Mouse (Mus musculus): Measurements from ENCODE around the gene S1pr5. TPM values are rescaled to one million over a fixed set of nuclear protein-coding genes. Genes with fewer than 3 reads are reported as not detected.

S1pr5 gene
- total RNA-seq, 2 experiments from 2014 or later = 0.15 to 0.33 TPM

DNA sequence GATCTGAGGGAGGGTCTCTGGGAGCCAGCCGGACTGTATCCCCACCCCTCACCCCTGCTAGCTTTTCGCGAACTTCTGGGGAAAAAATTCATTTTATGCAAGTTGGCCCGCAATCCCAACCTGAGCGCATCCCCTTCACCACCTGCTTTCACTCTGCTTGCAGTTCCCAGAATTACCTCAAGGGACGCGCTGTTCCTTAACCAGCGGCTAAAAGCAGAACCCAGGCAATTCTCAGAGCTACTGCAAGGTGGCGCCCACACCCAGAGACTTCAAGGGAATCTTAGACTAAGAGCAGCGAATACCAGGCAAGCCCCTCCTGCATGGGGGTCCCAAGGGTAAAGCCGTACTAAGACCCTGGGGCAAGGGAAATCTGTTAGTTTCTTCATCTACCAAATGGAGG is 6.9 kb downstream of the S1pr5 start:
- TF ChIP-seq CTCF (IDR thresholded peaks at IDR 0.05) = peak; percentile 93
- Histone ChIP-seq H3K4me3 (no peak overlapping the region), H3K27ac (no peak overlapping the region)
- DNase-seq = peak; percentile 79
- intact Hi-C loops (cut with DNase I) = no loop called here

DNA sequence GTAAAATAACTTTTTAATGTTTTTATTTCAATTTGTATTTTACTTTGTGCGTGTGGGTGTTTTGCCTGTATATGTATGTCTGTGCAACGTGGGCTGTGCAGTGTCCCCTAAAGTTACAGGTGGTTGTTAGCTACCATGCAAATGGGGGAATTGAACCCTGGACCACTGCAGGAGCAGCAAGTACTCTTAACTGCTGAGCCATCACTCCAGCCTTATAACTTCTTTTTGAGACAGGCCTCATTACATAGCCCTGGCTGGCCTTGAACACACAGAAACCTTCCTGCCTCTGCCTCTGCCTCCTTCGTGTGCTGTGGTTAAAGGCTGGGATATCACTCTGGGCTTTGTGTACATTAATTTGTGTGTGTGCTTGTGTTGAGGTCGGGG is 8.8 kb downstream of the S1pr5 start:
- Histone ChIP-seq H3K4me3 (peak overlapping the region; percentile 84), H3K27ac (peak overlapping the region; percentile 98)
- no peak for DNase-seq
- intact Hi-C loops (cut with DNase I) = loop anchor here (2.0 kb wide), 1 partner anchor 25 kb away; the partner anchor contains the start of gene Atg4d
- TF ChIP-seq CTCF (IDR thresholded peaks at IDR 0.05) = no peak

DNA sequence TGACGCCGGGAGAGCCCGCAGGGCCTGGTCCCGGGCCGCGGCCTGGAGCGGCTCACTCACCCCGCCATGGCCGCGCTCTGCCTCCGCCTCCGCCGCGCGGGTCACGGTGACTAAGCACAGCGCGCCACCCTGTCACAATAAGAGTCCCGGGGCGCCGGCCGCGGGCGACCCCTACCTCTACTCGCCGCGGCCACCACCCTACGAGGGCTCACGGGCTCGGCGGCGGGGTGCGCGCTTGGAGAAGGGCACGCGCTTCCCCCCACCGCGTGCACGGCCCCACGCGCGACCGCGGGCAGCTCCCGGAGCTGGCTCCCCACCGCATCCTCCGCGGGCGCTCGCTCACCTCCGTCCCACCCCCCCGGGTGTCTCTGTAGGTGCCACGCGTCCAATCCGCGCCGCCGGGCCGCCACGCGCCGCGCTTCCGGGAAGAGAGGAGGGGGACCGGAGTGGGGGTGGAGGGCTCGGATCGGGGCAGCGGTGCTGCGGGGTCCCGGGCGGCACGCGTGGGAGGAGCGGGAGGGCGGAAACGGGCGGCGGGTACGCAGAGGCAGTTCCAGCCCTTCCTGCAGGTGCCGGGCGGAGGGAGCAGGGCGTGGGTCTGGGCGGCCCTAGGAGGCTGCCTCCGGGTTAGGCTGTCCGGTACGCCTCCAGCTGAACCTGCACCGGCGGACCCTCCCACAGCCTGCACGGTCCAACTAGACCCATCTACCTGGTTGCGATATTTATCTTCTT is 9.3 kb downstream of the S1pr5 start, which contains the start of gene Keap1:
TSS of gene Keap1 (minus strand) at position 629 of the 732 bp plus-strand sequence.
- intact Hi-C loops (cut with DNase I) = loop anchor here (2.0 kb wide), 1 partner anchor 26 kb away; the partner anchor contains the start of gene Atg4d
- H3K4me3 ChIP-seq = peak within 1 kb of the TSS; percentile 84
- no peak; the same call in 1 of the 2 replicates for TF ChIP-seq CTCF (IDR thresholded peaks at IDR 0.05)
- DNase-seq = peak; percentile 91
- H3K27ac ChIP-seq = peak within 1 kb of the TSS; percentile 98

DNA sequence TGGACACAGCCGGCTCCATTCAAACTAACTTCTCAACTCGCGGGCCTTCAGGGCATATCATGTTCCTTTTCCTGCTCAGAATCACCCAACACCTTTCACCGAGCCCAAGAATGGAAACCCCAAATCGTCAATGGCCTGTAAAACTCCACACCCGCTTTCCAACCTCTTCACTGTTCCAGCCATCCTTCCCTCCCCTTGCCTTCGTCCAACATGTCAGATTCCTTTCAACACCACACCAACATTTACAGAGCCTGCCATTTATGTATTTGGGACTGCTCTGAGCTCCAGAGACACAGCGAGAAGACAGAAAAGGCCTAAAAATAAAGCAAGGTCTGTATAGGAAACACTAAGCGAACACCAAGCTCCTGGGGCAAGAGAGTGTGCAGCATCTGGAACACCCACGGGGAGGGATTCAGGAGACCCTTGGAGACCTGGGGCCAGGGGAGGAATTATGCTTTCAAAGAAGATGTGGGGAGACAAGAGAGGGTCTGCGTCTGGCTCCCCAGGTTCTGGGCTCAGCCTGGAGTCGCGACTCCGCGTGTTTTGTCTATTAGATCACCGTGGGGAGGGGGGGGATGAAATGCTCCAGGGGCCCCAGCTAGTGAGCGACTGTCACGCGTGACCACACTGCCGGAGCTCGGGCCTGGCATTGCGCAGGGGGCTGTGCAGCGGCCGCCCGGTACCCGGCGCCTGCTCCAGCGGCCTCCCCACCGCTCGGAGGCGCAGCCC is 10.1 kb downstream of the S1pr5 start:
- Histone ChIP-seq H3K4me3 (peak overlapping the region; percentile 84), H3K27ac (peak overlapping the region; percentile 98)
- intact Hi-C loops (cut with DNase I) = loop anchor here (2.0 kb wide), 1 partner anchor 27 kb away; the partner anchor contains the start of gene Atg4d
- TF ChIP-seq CTCF (IDR thresholded peaks at IDR 0.05) = no peak
- no peak for DNase-seq

DNA sequence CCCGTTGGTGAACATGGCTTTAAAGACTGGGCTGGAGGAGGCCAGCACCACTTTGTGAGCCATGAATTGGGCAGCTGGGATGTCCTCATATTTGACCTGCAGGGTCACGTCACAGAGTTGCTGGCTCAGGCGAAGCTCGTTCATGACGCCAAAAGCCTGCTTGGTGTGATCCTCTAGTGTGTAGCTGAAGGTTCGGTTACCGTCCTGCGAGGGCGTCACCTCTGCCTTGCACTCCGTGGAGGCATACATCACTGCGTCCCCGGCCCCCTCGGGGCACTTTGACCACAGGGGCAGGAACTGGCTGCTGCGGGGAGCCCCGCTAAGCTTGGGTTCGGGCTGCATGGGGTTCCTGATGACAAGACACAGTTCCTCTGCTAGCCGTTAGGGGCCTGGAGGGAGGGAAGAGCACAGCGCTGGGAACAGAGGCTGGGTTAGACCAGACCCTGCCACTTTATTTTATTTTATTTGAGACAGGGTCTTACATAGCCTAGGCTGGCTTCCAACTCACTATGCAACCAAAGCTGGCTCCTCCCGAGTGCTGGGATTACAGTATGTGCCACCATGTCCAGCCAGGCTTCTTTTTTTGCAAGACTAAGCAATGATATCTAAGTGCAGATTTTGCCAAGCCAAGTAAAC is 10.8 kb downstream of the S1pr5 start:
- H3K27ac ChIP-seq = peak overlapping the region; percentile 98
- intact Hi-C loops (cut with DNase I) = loop anchor here (2.0 kb wide), 1 partner anchor 27 kb away; the partner anchor contains the start of gene Atg4d
- peak overlapping the region; percentile 84 for H3K4me3 ChIP-seq
- peak; percentile 44 for TF ChIP-seq CTCF (IDR thresholded peaks at IDR 0.05)
- DNase-seq = peak; percentile 56

DNA sequence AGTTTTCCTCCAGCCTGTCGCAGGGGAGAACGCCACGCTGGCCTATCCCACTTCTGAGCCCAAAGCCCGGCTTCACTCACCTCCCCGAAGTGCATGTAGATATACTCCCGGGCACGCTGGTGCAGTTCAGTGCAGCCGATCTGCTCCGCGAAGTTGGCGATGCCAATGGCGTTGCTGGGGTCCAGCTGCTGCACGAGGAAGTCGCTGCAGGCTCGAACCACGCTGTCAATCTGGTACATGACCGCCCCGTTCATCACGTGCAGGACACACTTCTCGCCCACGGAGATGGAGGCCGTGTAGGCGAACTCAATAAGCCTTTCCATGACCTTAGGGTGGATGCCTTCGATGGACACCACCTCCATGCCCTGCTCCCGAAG is 11.3 kb downstream of the S1pr5 start:
- intact Hi-C loops (cut with DNase I) = no loop called here
- Histone ChIP-seq H3K27ac (peak overlapping the region; percentile 98), H3K4me3 (peak overlapping the region; percentile 84)
- no peak for DNase-seq
- no peak for TF ChIP-seq CTCF (IDR thresholded peaks at IDR 0.05)

DNA sequence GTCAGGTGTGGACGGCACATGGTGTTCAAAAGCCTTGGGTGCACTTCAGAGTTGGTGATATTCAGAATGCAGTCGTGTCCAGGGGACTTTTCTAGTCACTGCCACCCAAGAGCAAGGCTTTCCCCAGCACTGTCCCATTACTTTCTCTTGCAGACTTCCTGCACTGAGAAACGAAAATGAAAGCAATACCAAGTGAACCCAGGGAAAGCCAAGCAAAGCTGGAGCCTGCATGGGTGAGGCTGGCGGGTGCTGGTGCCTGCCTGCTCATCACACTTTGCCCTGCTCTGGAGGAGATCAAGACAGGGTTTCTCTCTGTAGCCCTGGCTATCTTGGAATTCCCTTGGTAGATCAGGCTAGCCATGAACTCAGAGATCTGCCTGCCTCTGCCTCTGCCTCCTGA is 12.9 kb downstream of the S1pr5 start:
- Histone ChIP-seq H3K4me3 (peak overlapping the region; percentile 26), H3K27ac (peak overlapping the region; percentile 38; the same call in 1 of the 2 replicates)
- no peak for TF ChIP-seq CTCF (IDR thresholded peaks at IDR 0.05)
- no peak for DNase-seq
- intact Hi-C loops (cut with DNase I) = no loop called here

DNA sequence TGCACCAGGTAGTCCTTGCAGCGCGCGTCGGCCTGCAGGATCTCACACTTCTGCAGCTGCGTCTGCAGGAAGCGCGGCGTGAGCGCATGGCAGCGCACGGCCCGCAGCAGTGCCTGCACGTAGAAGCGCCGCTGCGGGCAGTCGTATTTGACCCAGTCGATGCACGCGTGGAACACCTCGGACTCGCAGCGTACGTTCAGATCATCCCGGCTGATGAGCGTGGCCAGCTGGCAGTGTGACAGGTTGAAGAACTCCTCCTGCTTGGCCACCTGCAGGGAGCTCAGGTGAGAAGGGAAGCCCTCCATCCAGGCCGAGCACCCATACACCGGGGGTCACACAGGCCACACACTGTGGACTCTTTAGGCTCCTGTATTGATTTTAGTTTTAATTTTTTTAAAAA is 14.4 kb downstream of the S1pr5 start:
- Histone ChIP-seq H3K27ac (no peak overlapping the region), H3K4me3 (no peak overlapping the region)
- no peak for DNase-seq
- no peak for TF ChIP-seq CTCF (IDR thresholded peaks at IDR 0.05)
- intact Hi-C loops (cut with DNase I) = no loop called here

DNA sequence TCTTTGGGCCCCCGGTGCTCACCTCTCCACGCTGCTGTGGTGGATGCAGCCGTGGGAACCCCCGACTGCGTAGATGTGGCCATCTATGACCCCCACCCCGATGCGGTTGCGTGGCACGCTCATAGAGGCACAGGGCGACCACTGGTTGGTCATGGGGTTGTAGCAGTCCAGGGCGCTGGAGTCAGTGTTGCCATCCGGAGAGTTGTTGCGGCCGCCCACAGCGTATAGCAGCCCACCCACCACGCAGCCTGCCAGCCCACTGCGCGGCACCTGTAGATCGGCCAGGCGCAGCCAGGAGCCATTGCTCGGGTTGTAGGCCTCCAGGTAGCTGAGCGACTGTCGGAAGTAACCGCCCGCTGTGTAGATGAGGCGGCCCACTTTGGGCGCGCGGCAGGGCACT is 14.9 kb downstream of the S1pr5 start:
- intact Hi-C loops (cut with DNase I) = no loop called here
- Histone ChIP-seq H3K27ac (no peak overlapping the region), H3K4me3 (no peak overlapping the region)
- TF ChIP-seq CTCF (IDR thresholded peaks at IDR 0.05) = no peak
- no peak for DNase-seq

DNA sequence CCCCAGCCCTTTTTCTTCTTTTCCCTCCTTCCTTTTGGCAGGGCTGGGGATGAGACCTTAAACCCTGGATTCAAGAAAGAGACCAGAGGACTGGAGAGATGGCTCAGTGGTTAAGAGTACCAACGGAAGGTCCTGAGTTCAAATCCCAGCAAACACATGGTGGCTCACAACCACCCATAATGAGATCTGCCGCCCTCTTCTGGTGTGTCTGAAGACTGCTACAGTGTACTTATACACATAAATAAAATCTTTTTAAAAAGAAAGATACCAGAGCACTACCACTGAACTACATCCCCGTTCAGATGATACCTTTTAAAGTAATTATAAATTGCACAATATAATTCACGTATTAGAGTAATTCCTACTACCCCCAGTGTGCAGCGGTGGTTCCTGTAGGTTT is 15.4 kb downstream of the S1pr5 start:
- intact Hi-C loops (cut with DNase I) = no loop called here
- TF ChIP-seq CTCF (IDR thresholded peaks at IDR 0.05) = peak; percentile 22; the same call in 1 of the 2 replicates
- no peak overlapping the region for H3K4me3 ChIP-seq
- no peak for DNase-seq
- H3K27ac ChIP-seq = no peak overlapping the region

DNA sequence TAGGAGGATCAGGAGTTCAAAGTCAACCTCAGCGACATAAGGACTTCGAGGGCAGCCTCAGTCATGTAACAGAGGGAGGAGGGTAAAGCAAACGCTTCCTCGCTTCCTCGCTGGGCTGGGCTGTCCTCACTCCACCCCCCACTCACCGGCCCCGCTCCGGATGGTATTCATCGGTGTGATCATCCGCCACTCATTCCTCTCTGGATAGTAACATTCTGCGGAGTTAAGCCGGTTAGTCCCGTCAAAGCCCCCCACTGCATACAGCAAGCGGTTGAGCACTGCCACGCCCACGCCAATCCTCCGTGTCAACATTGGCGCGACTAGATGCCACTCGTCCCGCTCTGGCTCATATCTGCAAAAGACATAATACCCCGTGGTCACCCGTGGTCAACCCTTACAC is 16.7 kb downstream of the S1pr5 start:
- Histone ChIP-seq H3K27ac (no peak overlapping the region), H3K4me3 (no peak overlapping the region)
- DNase-seq = no peak
- no peak for TF ChIP-seq CTCF (IDR thresholded peaks at IDR 0.05)
- intact Hi-C loops (cut with DNase I) = no loop called here

DNA sequence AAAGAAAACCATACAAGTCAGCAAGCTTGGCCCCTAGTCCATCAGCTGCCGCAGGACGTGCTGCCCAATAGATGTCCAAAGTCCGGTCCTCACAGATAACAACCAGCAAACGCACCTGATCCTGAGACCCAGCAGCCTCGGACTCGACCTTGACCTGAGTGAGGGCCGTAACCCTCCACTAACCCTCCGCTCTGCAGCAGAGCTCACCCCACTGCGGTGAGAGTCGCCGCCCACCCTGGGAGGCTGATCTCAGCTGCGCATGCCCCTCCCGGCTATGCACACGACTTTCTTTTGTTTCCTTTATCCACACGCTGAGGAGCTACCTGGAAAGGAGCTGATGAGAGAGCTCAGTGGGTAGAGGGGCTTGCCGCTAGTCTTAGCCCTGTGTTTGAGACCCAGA is 20.9 kb downstream of the S1pr5 start:
- H3K27ac ChIP-seq = no peak overlapping the region
- peak overlapping the region; percentile 34 for H3K4me3 ChIP-seq
- TF ChIP-seq CTCF (IDR thresholded peaks at IDR 0.05) = no peak
- DNase-seq = no peak
- intact Hi-C loops (cut with DNase I) = no loop called here

DNA sequence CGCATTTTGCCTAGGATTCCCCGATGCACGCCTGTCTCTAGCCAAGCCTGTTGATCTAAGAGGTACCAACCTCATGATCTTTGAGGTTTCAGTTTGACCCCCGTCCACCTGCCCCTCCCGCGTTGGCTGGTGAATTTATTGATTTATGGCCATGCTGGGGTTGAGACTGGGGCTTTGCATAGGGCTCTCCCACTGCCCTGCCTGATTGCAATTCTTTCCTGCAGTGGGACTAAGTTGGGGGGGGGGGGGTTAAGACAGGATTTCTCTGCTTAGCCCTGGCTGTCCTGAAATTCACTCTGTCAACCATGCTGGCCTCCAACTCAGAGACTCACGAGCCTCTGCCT is 22.9 kb downstream of the S1pr5 start:
- peak overlapping the region; percentile 68 for H3K4me3 ChIP-seq
- H3K27ac ChIP-seq = no peak overlapping the region
- TF ChIP-seq CTCF (IDR thresholded peaks at IDR 0.05) = no peak
- intact Hi-C loops (cut with DNase I) = no loop called here
- no peak for DNase-seq

Measured in gastrocnemius, adult 2 months (tissue).